Mouse (Mus musculus): ENCODE results near the gene Rps19bp1. TPM values are rescaled to one million over a fixed set of nuclear protein-coding genes. Genes with fewer than 3 reads are reported as not detected.

The Rps19bp1 gene
- 35.2 and 71.2 TPM in 2 replicates for polyA plus RNA-seq (2012; ENCODE audit: low replicate concordance)

GRCm38 (mm10) chr15:80263610-80264575 is at the start of gene Rps19bp1:
Rps19bp1 (minus strand) TSS chr15:80264315.

GRCm38 (mm10) chr15:80286851-80287415 is 22.8 kb upstream of the Rps19bp1 start, which contains the start of gene Cacna1i:
Cacna1i (plus strand) TSS chr15:80287238.

GRCm38 (mm10) chr15:80254847-80255645 is 9.1 kb downstream of the Rps19bp1 start, which contains the start of gene Atf4:
Atf4 (plus strand) TSS chr15:80255184.

GRCm38 (mm10) chr15:80235535-80235934 is 28.6 kb downstream of the Rps19bp1 start, which contains the start of gene AC140267.1:
AC140267.1 (plus strand) TSS chr15:80235835.

GRCm38 (mm10) chr15:80233733-80234509 is 30.2 kb downstream of the Rps19bp1 start, which contains the start of gene Mief1:
Mief1 (plus strand) TSS chr15:80234018.

Other genes starting within 250 kb of the Rps19bp1 start
- 4.3 and 4.7 TPM in 2 replicates for gene Pdgfb, start 249.3 kb downstream of the Rps19bp1 start, polyA plus RNA-seq (2012; ENCODE audit: low replicate concordance)
- 30.7 and 39.5 TPM in 2 replicates for gene Syngr1, start 173.0 kb downstream of the Rps19bp1 start, polyA plus RNA-seq (2012; ENCODE audit: low replicate concordance)
- gene Rpl3, start 172.4 kb downstream of the Rps19bp1 start, polyA plus RNA-seq (2012; ENCODE audit: low replicate concordance): 58.6 and 139 TPM in 2 replicates
- gene Tab1, start 131.2 kb downstream of the Rps19bp1 start, polyA plus RNA-seq (2012; ENCODE audit: low replicate concordance): 14.4 and 29.5 TPM in 2 replicates
- 0.07 TPM in 1 of 2 replicates, not detected in the other for gene Mgat3, start 90.6 kb downstream of the Rps19bp1 start, polyA plus RNA-seq (2012; ENCODE audit: low replicate concordance)
- 6.9 and 57.9 TPM in 2 replicates for gene Mief1, start 30.3 kb downstream of the Rps19bp1 start, polyA plus RNA-seq (2012; ENCODE audit: low replicate concordance)
- 3.6 TPM in 1 of 2 replicates, not detected in the other for gene AC140267.1, start 28.5 kb downstream of the Rps19bp1 start, polyA plus RNA-seq (2012; ENCODE audit: low replicate concordance)
- 196 and 453 TPM in 2 replicates for gene Atf4, start 9.1 kb downstream of the Rps19bp1 start, polyA plus RNA-seq (2012; ENCODE audit: low replicate concordance)
- 4.4 and 8.1 TPM in 2 replicates for gene Cacna1i, start 22.9 kb upstream of the Rps19bp1 start, polyA plus RNA-seq (2012; ENCODE audit: low replicate concordance)